Mouse (Mus musculus): Measurements from ENCODE around the gene Gys1. TPM values are rescaled to one million over a fixed set of nuclear protein-coding genes. Genes with fewer than 3 reads are reported as not detected.
"Not testable (repeated sequence)": the region's sequence is repeated elsewhere in the genome, so short reads cannot be mapped to it uniquely, and the experiment has no call there.

Gys1 gene
- polyA plus RNA-seq, 1 experiment from 2014 or later, result 44.9 TPM

- no peaks in the 10 kb centered on the region for H3K9me3 ChIP-seq (replicated peaks)
- H3K27me3 ChIP-seq (ENCODE audit: low read depth, poor library complexity, severe bottlenecking), result no peaks in the 10 kb centered on the region
- no peak overlapping the region for H3K27ac ChIP-seq
- no peak for DNase-seq (ENCODE audit: low spot score)
- H3K4me3 ChIP-seq, result no peak overlapping the region
- 95% methylated on average over 7 of the region's 7 CpGs for whole genome bisulfite sequencing
- H3K4me1 ChIP-seq, result peaks cover 44% of the 10 kb centered on the region
- H3K36me3 ChIP-seq, result peaks cover 49% of the 10 kb centered on the region
Measured at GRCm38 (mm10) chr7:45463987-45464778, 29.5 kb downstream of the Gys1 start.

GRCm38 (mm10) chr7:45465112-45465511, 30.5 kb downstream of the Gys1 start:
- H3K36me3 ChIP-seq, result peaks cover 49% of the 10 kb centered on the region
- 93% methylated on average over 12 of the region's 12 CpGs for WGBS
- DNase-seq (ENCODE audit: low spot score), result no peak
- no peak overlapping the region for H3K27ac ChIP-seq
- H3K4me1 ChIP-seq, result peaks cover 41% of the 10 kb centered on the region
- no peaks in the 10 kb centered on the region for H3K9me3 ChIP-seq (replicated peaks)
- H3K4me3 ChIP-seq, result peak overlapping the region; percentile 92; the same call in 1 of the 2 replicates
- no peaks in the 10 kb centered on the region for H3K27me3 ChIP-seq (ENCODE audit: low read depth, poor library complexity, severe bottlenecking)

GRCm38 (mm10) chr7:45465549-45465948, 30.9 kb downstream of the Gys1 start:
- Histone ChIP-seq H3K4me1 (peaks cover 37% of the 10 kb centered on the region), H3K27ac (peak overlapping the region; percentile 93; the same call in 1 of the 2 replicates), H3K9me3 (replicated peaks) (no peaks in the 10 kb centered on the region), H3K27me3 (ENCODE audit: low read depth, poor library complexity, severe bottlenecking) (no peaks in the 10 kb centered on the region), H3K36me3 (peaks cover 49% of the 10 kb centered on the region), H3K4me3 (peak overlapping the region; percentile 92)
- 80% methylated on average over 9 of the region's 9 CpGs for WGBS
- DNase-seq (ENCODE audit: low spot score), result no peak

GRCm38 (mm10) chr7:45466283-45467089, 31.8 kb downstream of the Gys1 start, which contains the start of gene Bax:
Bax (minus strand) TSS chr7:45466898.
- peaks cover 43% of the 10 kb centered on the region for H3K36me3 ChIP-seq

GRCm38 (mm10) chr7:45467090-45467670, 32.5 kb downstream of the Gys1 start:
- peaks cover 36% of the 10 kb centered on the region for H3K36me3 ChIP-seq
- H3K27ac ChIP-seq, result peak overlapping the region; percentile 93
- H3K9me3 ChIP-seq (replicated peaks), result no peaks in the 10 kb centered on the region
- DNase-seq (ENCODE audit: low spot score), result no peak
- no peaks in the 10 kb centered on the region for H3K27me3 ChIP-seq (ENCODE audit: low read depth, poor library complexity, severe bottlenecking)
- H3K4me1 ChIP-seq, result peaks cover 24% of the 10 kb centered on the region
- peak overlapping the region; percentile 92 for H3K4me3 ChIP-seq
- 29% methylated on average over 7 of the region's 7 CpGs for WGBS

More at GRCm38 (mm10) chr7:45466283-45467089, 31.8 kb downstream of the Gys1 start, which contains the start of gene Bax:
- H3K27me3 ChIP-seq (ENCODE audit: low read depth, poor library complexity, severe bottlenecking), result no peaks in the 10 kb centered on the region
- no peaks in the 10 kb centered on the region for H3K9me3 ChIP-seq (replicated peaks)
- peak within 1 kb of the TSS; percentile 93 for H3K27ac ChIP-seq
- DNase-seq (ENCODE audit: low spot score), result peak; percentile 99
- peak within 1 kb of the TSS; percentile 92 for H3K4me3 ChIP-seq
- peaks cover 27% of the 10 kb centered on the region for H3K4me1 ChIP-seq
- under 1% methylated on average over 58 of the region's 58 CpGs for WGBS

- Histone ChIP-seq H3K27me3 (ENCODE audit: low read depth, poor library complexity, severe bottlenecking) (no peaks in the 10 kb centered on the region), H3K4me1 (peaks cover 19% of the 10 kb centered on the region), H3K4me3 (no peak overlapping the region), H3K27ac (no peak overlapping the region), H3K9me3 (replicated peaks) (no peaks in the 10 kb centered on the region), H3K36me3 (no peaks in the 10 kb centered on the region)
- 15% methylated on average over 3 of the region's 3 CpGs for WGBS
- peak; percentile 69 for DNase-seq (ENCODE audit: low spot score)
Measured at GRCm38 (mm10) chr7:45470869-45471268, 36.2 kb downstream of the Gys1 start.

- whole genome bisulfite sequencing, result 68% methylated on average over 16 of the region's 16 CpGs
- 0 out of 2 replicates have a peak, but pooled peaks cover 5% of the 10 kb centered on the region for H3K4me1 ChIP-seq
- H3K27me3 ChIP-seq (ENCODE audit: low read depth, poor library complexity, severe bottlenecking), result no peaks in the 10 kb centered on the region
- peak overlapping the region; percentile 34 for H3K4me3 ChIP-seq
- no peaks in the 10 kb centered on the region for H3K9me3 ChIP-seq (replicated peaks)
- peaks cover 7% of the 10 kb centered on the region for H3K36me3 ChIP-seq
- DNase-seq (ENCODE audit: low spot score), result no peak
- H3K27ac ChIP-seq, result no peak overlapping the region
Measured at GRCm38 (mm10) chr7:45475291-45475969, 40.8 kb downstream of the Gys1 start.

- H3K9me3 ChIP-seq (replicated peaks), result no peaks in the 10 kb centered on the region
- no peak overlapping the region for H3K4me3 ChIP-seq
- 0 out of 2 replicates have a peak, but pooled peaks cover 5% of the 10 kb centered on the region for H3K4me1 ChIP-seq
- no peaks in the 10 kb centered on the region for H3K27me3 ChIP-seq (ENCODE audit: low read depth, poor library complexity, severe bottlenecking)
- no peak for DNase-seq (ENCODE audit: low spot score)
- H3K27ac ChIP-seq, result no peak overlapping the region
- 50% methylated on average over 1 of the region's 1 CpGs for WGBS
- H3K36me3 ChIP-seq, result peaks cover 7% of the 10 kb centered on the region
Measured at GRCm38 (mm10) chr7:45476453-45476852, 41.8 kb downstream of the Gys1 start.

GRCm38 (mm10) chr7:45477003-45477402, 42.4 kb downstream of the Gys1 start:
- Histone ChIP-seq H3K36me3 (peaks cover 7% of the 10 kb centered on the region), H3K4me3 (no peak overlapping the region), H3K4me1 (0 out of 2 replicates have a peak, but pooled peaks cover 5% of the 10 kb centered on the region), H3K27me3 (ENCODE audit: low read depth, poor library complexity, severe bottlenecking) (no peaks in the 10 kb centered on the region), H3K27ac (no peak overlapping the region), H3K9me3 (replicated peaks) (no peaks in the 10 kb centered on the region)
- DNase-seq (ENCODE audit: low spot score), result no peak
- WGBS, result 27% methylated on average over 3 of the region's 3 CpGs

GRCm38 (mm10) chr7:45478774-45479173, 44.1 kb downstream of the Gys1 start:
- Histone ChIP-seq H3K9me3 (replicated peaks) (no peaks in the 10 kb centered on the region), H3K4me3 (no peak overlapping the region), H3K36me3 (peaks cover 7% of the 10 kb centered on the region), H3K4me1 (0 out of 2 replicates have a peak, but pooled peaks cover 5% of the 10 kb centered on the region), H3K27me3 (ENCODE audit: low read depth, poor library complexity, severe bottlenecking) (no peaks in the 10 kb centered on the region), H3K27ac (no peak overlapping the region)
- DNase-seq (ENCODE audit: low spot score), result no peak
- WGBS, result 95% methylated on average over 7 of the region's 7 CpGs

GRCm38 (mm10) chr7:45480310-45480709, 45.7 kb downstream of the Gys1 start:
- 87% methylated on average over 4 of the region's 4 CpGs for whole genome bisulfite sequencing
- not testable (repeated sequence) for H3K4me1 ChIP-seq; H3K27ac ChIP-seq; DNase-seq (ENCODE audit: low spot score); H3K4me3 ChIP-seq; H3K9me3 ChIP-seq (replicated peaks); H3K36me3 ChIP-seq; H3K27me3 ChIP-seq (ENCODE audit: low read depth, poor library complexity, severe bottlenecking)

- no peak within 1 kb of the TSS for H3K27ac ChIP-seq
- DNase-seq (ENCODE audit: low spot score), result peak; percentile 57
Measured at GRCm38 (mm10) chr7:45481374-45481927, 46.8 kb downstream of the Gys1 start, which contains the start of gene Tulp2. Tulp2 (plus strand) TSS chr7:45481877.

More at GRCm38 (mm10) chr7:45481374-45481927, 46.8 kb downstream of the Gys1 start, which contains the start of gene Tulp2:
- H3K4me1 ChIP-seq, result no peaks in the 10 kb centered on the region
- 56% methylated on average over 15 of the region's 15 CpGs for WGBS
- no peak within 1 kb of the TSS for H3K4me3 ChIP-seq
- H3K36me3 ChIP-seq, result peaks cover 9% of the 10 kb centered on the region
- H3K27me3 ChIP-seq (ENCODE audit: low read depth, poor library complexity, severe bottlenecking), result no peaks in the 10 kb centered on the region
- no peaks in the 10 kb centered on the region for H3K9me3 ChIP-seq (replicated peaks)
